Mouse (Mus musculus) heart, embryonic 15.5 days (tissue): ENCODE results near the gene Panx1. TPM values are rescaled to one million over a fixed set of nuclear protein-coding genes. Genes with fewer than 3 reads are reported as not detected.

Experiments used
- ATAC-seq: fragments of 200-750 bp; cut with Nextera tagmentation; replicated peaks from 2 replicates; pipeline ENCODE4 v1.8.0; 2017; ENCODE audit warnings: low read depth, moderate TSS enrichment; ENCODE audit not compliant: insufficient number of reproducible peaks, insufficient read depth, low FRiP score
- H3K27ac ChIP-seq: fragments of 300-500 bp; sonication (generic); 2 replicates; pipeline ENCODE4 v1.5.1; 2015; ENCODE audit warnings: mild to moderate bottlenecking, inconsistent platforms
- H3K27me3 ChIP-seq: fragments of 300-500 bp; sonication (generic); 2 replicates; pipeline ENCODE4 v1.6.1; 2015; ENCODE audit warnings: inconsistent platforms
- H3K36me3 ChIP-seq: fragments of 300-500 bp; sonication (generic); 2 replicates; pipeline ENCODE4 v1.6.1; 2015; ENCODE audit warnings: mild to moderate bottlenecking, inconsistent platforms
- H3K4me1 ChIP-seq: fragments of 300-500 bp; sonication (generic); replicated peaks from 2 replicates; pipeline ENCODE4 v1.6.1; 2015; ENCODE audit warnings: inconsistent platforms
- H3K4me2 ChIP-seq: fragments of 300-500 bp; sonication (generic); 2 replicates; pipeline ENCODE4 v1.6.1; 2015; ENCODE audit warnings: inconsistent platforms, mild to moderate bottlenecking, moderate library complexity
- H3K4me3 ChIP-seq: fragments of 300-500 bp; sonication (generic); 2 replicates; pipeline ENCODE4 v1.5.1; 2015; ENCODE audit warnings: mild to moderate bottlenecking, inconsistent platforms
- H3K9ac ChIP-seq: fragments of 300-500 bp; sonication (generic); 2 replicates; pipeline ENCODE4 v1.6.1; 2015; ENCODE audit warnings: mild to moderate bottlenecking, inconsistent platforms
- H3K9me3 ChIP-seq: fragments of 300-500 bp; sonication (generic); replicated peaks from 2 replicates; pipeline ENCODE4 v1.6.1; 2016; ENCODE audit warnings: inconsistent platforms
- WGBS: fragments of 180-500 bp; shearing (Covaris S2); methylation state at CpG from one replicate; pipeline ENCODE4 v1.1.7; 2015; ENCODE audit warnings: mixed read lengths; 5-methylcytosine and 5-hydroxymethylcytosine counted together
- polyA plus RNA-seq: library from polyadenylated mRNA; unstranded; fragments of >200 nt; fragmentation: Nextera tagmentation; extraction: Ambion mirVana; gene quantifications from 2 replicates; pipeline ENCODE4 v1.2.1, GENCODE M21; 2015

The Panx1 gene
- polyA plus RNA-seq, 1 experiment from 2014 or later = 17.9 TPM

DNA sequence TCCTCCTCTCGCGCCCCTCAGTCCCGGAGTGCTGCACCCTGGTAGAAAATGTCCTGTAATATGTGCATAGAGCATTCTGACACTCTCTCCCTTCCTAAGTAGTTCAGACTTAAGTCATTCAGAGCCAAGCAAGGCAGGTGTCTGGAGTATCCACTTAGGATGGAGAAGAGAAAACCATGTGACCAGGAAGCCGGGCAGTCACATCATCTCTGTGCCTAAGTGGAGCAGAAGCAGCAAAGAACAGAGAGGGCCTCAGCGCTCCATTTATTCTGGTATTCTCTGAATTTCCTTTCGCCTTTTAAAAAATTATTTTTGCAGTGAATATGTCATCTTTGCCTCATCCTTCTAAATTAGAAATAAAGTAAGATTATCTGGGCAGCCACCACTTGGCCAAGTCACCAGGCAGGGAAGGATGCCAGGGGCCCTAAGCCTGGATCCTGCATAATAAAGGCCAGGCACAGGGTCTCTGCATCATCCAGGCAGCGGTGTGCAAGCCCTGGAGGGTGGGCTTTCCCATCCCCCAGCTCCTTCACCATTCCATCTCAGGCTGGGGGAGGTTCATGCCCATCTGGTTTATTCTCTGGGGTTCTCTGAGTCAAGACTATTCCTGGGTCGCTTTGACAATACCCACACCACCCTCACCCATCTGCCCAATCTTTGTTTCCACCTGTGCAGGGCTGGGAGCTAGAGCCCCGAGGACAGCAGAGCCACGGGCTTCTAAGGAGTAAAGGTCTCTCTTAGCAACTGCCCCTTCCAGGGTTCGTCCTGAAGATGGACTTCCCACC lies 47.8 kb downstream of the Panx1 start:
- no peak overlapping the region for H3K4me2 ChIP-seq
- 66% methylated on average over 11 of the region's 11 CpGs for WGBS
- no peak overlapping the region for H3K4me3 ChIP-seq
- H3K4me1 ChIP-seq = no peaks in the 10 kb centered on the region
- no peaks in the 10 kb centered on the region for H3K9me3 ChIP-seq
- no peaks in the 10 kb centered on the region for H3K36me3 ChIP-seq
- H3K27me3 ChIP-seq = peaks cover 35% of the 10 kb centered on the region; the same call in 1 of the 2 replicates
- H3K27ac ChIP-seq = no peak overlapping the region
- no peak overlapping the region for H3K9ac ChIP-seq
- ATAC-seq = no peak

DNA sequence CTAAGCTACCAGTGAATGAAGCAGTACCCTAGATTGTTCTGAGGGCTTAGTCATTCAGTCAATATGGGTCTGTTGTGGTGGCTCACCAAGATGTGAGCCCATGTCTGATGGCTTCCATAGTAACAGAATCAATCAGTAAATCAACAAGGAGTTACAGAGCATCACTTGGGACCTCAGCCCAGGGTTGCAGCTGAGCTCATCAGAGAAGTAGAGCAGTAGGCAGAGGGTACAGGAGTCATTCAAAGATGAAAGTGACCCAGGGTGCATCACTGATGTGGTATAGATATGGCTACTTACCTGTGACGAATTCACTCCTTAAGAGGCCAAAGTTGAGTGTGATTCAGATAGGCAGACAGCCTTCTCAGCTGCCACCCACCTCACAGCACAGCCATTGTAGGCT lies 49.8 kb downstream of the Panx1 start:
- H3K9ac ChIP-seq = no peak overlapping the region
- no peaks in the 10 kb centered on the region for H3K36me3 ChIP-seq
- H3K4me1 ChIP-seq = no peaks in the 10 kb centered on the region
- no peak for ATAC-seq
- H3K9me3 ChIP-seq = no peaks in the 10 kb centered on the region
- H3K4me3 ChIP-seq = no peak overlapping the region
- peaks cover 33% of the 10 kb centered on the region; the same call in 1 of the 2 replicates for H3K27me3 ChIP-seq
- H3K4me2 ChIP-seq = no peak overlapping the region
- 34% methylated on average over 1 of the region's 1 CpGs for WGBS
- no peak overlapping the region for H3K27ac ChIP-seq

DNA sequence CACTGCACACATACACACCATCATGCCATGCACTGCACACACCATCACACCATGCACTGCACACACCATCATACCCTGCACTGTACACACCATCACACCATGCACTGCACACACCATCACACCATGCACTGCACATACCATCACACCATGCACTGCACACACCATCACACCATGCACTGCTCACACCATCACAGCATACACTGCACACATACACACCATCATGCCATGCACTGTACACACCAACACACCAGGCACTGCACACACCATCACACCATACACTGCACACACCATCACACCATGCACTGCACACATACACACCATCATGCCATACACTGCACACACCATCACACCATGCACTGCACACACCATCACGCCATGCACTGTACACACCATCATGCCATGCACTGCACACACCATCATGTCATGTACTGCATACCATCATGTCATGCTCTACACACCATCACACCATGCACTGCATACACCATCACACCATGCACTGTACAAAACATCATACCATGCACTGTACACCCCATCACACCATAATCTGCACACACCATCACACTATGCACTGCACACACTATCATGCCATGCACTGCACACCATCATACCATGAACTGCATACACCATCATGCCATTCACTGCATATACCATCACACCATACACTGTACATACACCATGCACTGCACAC lies 56.5 kb downstream of the Panx1 start:
- Histone ChIP-seq H3K27ac (no peak overlapping the region), H3K4me1 (no peaks in the 10 kb centered on the region)
- WGBS = 93% methylated on average over 1 of the region's 1 CpGs

DNA sequence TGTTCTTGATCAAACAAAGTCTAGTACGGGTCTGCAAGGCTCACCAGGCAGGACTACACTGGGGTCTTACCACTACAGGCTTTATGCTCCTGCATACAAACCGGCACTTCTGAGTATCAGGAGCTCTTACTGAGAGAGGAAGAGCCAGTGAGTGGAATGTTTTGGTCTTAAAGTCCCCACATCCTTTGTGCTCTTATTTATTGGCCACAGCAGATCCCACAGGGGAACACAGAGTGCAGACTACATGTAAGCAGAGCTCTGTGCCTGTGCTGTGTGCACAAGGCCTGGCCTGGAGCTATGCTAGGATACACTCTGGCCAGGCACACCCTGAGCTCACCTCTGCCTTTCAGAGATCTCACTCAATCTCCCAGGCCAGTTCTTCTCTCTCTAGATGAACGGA lies 62.1 kb downstream of the Panx1 start:
- no peaks in the 10 kb centered on the region for H3K4me1 ChIP-seq
- H3K27ac ChIP-seq = no peak overlapping the region
- H3K36me3 ChIP-seq = no peaks in the 10 kb centered on the region
- no peak overlapping the region for H3K4me2 ChIP-seq
- H3K9ac ChIP-seq = no peak overlapping the region
- no peaks in the 10 kb centered on the region for H3K9me3 ChIP-seq
- ATAC-seq = no peak
- no peaks in the 10 kb centered on the region for H3K27me3 ChIP-seq
- 61% methylated on average over 3 of the region's 3 CpGs for WGBS
- no peak overlapping the region for H3K4me3 ChIP-seq

More for the DNA sequence above, 56.5 kb downstream of the Panx1 start:
- Histone ChIP-seq H3K9ac (no peak overlapping the region), H3K4me3 (no peak overlapping the region), H3K4me2 (no peak overlapping the region), H3K36me3 (no peaks in the 10 kb centered on the region), H3K9me3 (no peaks in the 10 kb centered on the region), H3K27me3 (peaks cover 11% of the 10 kb centered on the region; the same call in 1 of the 2 replicates)
- ATAC-seq = no peak

DNA sequence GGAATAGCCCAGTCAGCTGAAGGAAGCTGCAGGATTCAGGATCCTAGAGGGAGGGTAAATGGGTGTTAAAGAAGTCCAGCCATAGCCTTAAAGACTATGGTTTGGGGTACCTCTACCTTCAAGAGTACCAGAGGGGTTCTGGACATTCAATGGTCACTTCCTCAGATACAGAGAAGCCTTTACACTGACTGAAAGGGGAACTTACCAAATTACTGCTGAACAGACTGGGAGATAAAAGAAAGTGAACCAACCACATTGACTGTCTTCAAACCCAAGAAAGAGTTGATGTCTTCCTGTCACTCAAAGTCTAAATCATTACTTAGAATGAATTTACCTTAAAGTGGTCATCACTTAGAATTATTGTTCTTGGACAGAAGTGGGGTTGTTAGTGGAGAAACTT lies 62.6 kb downstream of the Panx1 start:
- no peak for ATAC-seq
- no peaks in the 10 kb centered on the region for H3K4me1 ChIP-seq
- H3K9ac ChIP-seq = no peak overlapping the region
- no peak overlapping the region for H3K4me2 ChIP-seq
- no peaks in the 10 kb centered on the region for H3K9me3 ChIP-seq
- H3K27me3 ChIP-seq = no peaks in the 10 kb centered on the region
- H3K27ac ChIP-seq = no peak overlapping the region
- no peak overlapping the region for H3K4me3 ChIP-seq
- H3K36me3 ChIP-seq = no peaks in the 10 kb centered on the region

DNA sequence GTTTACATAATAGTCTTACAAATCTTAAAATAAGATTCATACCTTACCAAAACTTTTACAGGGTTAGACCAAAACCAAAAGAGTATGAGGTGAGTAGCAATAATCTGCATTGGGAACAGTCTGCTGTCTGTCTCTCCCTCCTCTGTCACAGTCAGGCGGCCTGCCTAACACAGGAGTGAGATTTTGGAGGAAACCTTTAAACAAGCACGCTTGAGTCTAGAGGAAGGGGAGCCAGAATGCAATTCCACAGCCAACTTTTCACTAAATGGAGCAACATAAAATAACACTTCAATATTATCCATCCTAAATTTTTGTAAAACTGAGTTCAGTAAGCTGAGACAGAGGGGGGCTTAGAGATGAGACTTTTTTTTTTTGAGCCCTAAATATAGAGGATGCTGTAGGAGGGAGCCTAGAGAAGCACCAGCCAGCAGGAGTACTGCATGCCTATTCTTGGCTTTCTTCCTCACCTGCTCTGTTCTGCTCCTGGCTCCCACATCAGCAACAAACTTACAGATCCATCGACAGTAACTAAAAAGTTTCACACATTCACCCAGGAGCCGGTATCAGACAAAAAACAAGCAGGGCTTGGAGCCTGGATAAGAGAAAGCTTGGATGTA lies 63.6 kb downstream of the Panx1 start:
- H3K4me2 ChIP-seq = no peak overlapping the region
- 81% methylated on average over 4 of the region's 4 CpGs for WGBS
- no peak overlapping the region for H3K4me3 ChIP-seq
- H3K27me3 ChIP-seq = no peaks in the 10 kb centered on the region
- no peak overlapping the region for H3K27ac ChIP-seq
- no peak overlapping the region for H3K9ac ChIP-seq
- H3K4me1 ChIP-seq = no peaks in the 10 kb centered on the region
- no peaks in the 10 kb centered on the region for H3K9me3 ChIP-seq
- H3K36me3 ChIP-seq = no peaks in the 10 kb centered on the region
- no peak for ATAC-seq

DNA sequence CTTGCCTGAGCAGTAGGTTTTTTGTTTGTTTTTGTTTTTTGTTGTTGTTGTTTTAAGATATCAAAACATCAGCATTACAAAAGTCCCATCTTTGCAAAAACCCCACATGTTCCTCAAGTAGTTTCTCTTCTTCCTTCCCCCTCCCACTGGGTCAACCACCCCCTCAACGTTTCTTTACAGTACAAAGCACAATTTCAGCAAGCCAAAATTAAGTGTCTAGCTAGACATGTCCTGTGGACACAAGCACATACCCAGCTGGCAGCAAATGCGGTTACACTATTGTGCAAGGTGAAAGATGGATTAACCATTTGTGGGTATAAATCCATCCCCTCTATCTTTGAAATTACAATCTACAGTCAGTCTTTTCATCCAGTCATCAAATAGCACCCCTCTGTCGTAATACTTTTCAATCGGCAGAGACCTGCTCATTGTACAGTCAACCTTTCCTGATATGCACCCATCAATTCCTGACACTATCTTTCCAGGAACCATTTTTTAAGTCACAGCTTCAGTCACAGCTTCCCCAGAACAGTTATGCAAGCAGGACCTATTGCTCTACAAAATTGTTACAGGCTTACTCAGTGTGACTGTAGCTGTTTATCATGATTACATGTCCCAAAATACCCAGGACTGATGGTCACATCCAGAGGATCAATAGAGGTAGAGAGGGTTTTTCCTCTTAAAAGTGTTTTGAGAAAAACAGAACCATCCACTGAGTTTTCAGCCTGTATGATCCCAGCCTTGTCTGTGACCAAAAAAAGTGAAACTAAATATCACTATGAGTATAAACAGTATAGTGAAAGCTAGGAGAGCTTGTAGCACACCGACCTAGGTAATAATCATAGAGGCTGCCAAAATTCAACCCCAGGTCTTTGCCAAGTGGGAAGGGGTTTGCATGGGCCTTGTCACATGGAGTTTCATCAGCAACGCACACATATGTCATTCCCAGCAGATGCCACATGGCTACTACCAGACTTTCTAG lies 70.7 kb downstream of the Panx1 start:
- Histone ChIP-seq H3K27ac (no peak overlapping the region), H3K4me2 (no peak overlapping the region), H3K36me3 (no peaks in the 10 kb centered on the region), H3K4me3 (no peak overlapping the region), H3K4me1 (no peaks in the 10 kb centered on the region), H3K9ac (no peak overlapping the region), H3K9me3 (no peaks in the 10 kb centered on the region), H3K27me3 (no peaks in the 10 kb centered on the region)
- WGBS = 68% methylated on average over 6 of the region's 6 CpGs
- ATAC-seq = no peak

DNA sequence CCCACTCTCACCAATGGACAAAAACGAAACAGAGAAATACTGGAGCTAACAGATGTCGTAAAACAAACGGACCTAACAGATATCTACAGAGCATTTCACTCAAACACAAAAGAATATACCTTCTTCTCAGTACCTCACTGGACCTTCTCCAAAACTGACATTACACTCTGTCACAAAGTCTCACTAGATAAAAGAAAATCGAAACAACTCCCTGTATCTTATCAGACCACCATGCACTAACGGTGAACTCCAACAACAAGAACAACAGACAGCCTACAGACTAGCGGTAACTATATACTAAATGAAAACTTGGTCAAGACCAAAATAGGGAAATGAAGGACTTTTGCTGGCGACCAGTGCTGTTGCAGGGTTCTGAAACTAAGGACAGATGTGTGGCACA lies 71.5 kb downstream of the Panx1 start:
- no peak overlapping the region for H3K4me3 ChIP-seq
- no peak overlapping the region for H3K9ac ChIP-seq
- H3K4me2 ChIP-seq = no peak overlapping the region
- H3K4me1 ChIP-seq = no peaks in the 10 kb centered on the region
- ATAC-seq = no peak
- WGBS = 57% methylated on average over 7 of the region's 7 CpGs
- H3K9me3 ChIP-seq = no peaks in the 10 kb centered on the region
- H3K27me3 ChIP-seq = no peaks in the 10 kb centered on the region
- H3K36me3 ChIP-seq = no peaks in the 10 kb centered on the region
- no peak overlapping the region for H3K27ac ChIP-seq

DNA sequence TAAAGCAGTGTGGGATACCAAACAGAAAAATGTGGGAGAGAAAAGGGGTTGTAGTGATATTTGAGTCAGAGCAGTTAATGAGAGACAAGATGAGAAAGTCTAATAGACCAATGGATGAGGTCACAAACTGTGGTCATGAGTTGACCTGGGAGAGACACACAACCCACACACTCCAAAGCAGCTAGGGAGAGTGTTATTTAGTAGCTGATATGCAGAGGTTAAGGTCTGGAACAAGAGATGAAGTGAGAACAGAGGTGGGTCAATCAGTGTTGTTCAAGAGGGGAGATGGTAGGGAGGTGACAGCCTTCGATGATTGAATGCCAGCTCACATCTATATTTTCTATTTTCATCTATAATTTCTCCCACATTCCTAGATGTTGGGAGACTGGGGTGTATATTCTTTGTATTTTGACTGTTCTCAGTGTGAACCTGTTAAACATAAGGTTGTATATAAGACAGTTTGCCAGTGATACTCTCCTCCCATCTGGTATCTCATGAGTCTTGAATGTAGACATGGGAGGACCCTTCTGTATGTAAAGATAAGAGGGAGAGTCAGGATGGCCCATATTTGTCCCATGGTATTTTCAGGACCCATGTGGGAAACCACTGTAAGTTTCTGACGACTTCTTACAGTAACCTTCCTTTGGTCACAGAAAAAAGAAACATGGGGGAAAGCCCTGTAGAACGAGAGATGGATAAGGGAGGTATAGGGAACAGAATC lies 74.3 kb downstream of the Panx1 start:
- H3K4me2 ChIP-seq = no peak overlapping the region
- no peak for ATAC-seq
- 64% methylated on average over 3 of the region's 3 CpGs for WGBS

DNA sequence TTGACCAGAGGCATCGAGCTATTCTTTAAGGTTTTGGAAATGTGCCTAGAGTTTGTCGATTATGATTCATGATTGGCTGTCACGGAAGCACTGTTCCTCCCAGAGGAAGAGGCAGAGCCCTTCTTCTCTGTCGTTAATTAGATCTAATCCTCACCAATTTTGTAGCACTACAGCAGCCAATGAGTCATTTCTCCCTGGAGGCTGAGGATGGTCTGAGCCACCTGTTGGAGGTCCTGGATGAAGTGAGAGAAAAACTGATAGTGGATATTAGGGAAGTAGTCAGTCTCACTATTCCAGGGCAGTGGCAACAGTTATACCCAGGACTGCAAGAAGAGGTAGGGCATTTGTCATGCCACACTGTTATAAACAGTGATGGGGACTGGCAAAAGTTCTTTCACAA lies 75.1 kb downstream of the Panx1 start:
- 62% methylated on average over 4 of the region's 4 CpGs for WGBS
- H3K27me3 ChIP-seq = no peaks in the 10 kb centered on the region
- H3K9ac ChIP-seq = no peak overlapping the region
- H3K27ac ChIP-seq = no peak overlapping the region
- H3K4me2 ChIP-seq = no peak overlapping the region
- no peaks in the 10 kb centered on the region for H3K4me1 ChIP-seq
- H3K4me3 ChIP-seq = no peak overlapping the region
- H3K9me3 ChIP-seq = no peaks in the 10 kb centered on the region
- no peaks in the 10 kb centered on the region for H3K36me3 ChIP-seq
- ATAC-seq = no peak

More for the DNA sequence above, 74.3 kb downstream of the Panx1 start:
- no peaks in the 10 kb centered on the region for H3K36me3 ChIP-seq
- H3K4me1 ChIP-seq = no peaks in the 10 kb centered on the region
- no peak overlapping the region for H3K27ac ChIP-seq
- no peaks in the 10 kb centered on the region for H3K27me3 ChIP-seq
- H3K9me3 ChIP-seq = no peaks in the 10 kb centered on the region
- H3K9ac ChIP-seq = no peak overlapping the region
- no peak overlapping the region for H3K4me3 ChIP-seq
